Mouse (Mus musculus) lung, adult 2 months (tissue): ENCODE data around the gene Acads.

Experiments used
- CTCF ChIP-seq: fragments of 200-500 bp; IDR thresholded peaks from 2 replicates; pipeline ENCODE4 v1.5.1; 2011; ENCODE audit warnings: mild to moderate bottlenecking, low read length, control low read depth; ENCODE audit not compliant: insufficient read depth
- POLR2A ChIP-seq: fragments of 200-500 bp; IDR thresholded peaks from 2 replicates; pipeline ENCODE4 v1.6.1; 2011; ENCODE audit warnings: low read depth, mild to moderate bottlenecking, control low read depth, low read length, borderline replicate concordance; ENCODE audit errors: extremely low read depth

DNA sequence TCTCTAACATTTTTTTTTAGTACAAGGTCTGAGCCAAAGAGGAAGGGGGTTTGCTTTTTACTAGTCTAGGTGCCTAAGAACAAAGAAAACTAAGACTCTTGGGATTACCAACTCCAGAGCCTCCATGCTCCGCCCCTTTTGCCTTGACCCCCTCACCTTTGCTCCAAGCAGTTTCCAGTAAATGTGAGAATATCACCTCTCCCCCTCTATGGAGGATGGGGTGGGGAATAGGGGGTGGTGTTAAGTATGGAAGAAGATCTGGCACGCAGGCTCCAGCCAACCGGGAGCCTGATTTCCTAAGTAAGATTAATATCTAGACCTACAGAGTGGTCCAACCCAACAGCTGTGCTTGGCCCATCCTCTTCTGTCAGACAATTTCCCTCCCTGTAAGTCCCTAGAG lies 21.6 kb upstream of the Acads start:
- no peak for TF ChIP-seq POLR2A
- TF ChIP-seq CTCF, result no peak
